Mouse (Mus musculus) C2C12 (cell line): ENCODE results near the gene Cnga1. TPM values are rescaled to one million over a fixed set of nuclear protein-coding genes. Genes with fewer than 3 reads are reported as not detected.
A peak's percentile ranks its signal among the peaks of the same experiment; 100 is the strongest.

Source experiments
- H3K27me3 ChIP-seq: one replicate; pipeline ENCODE4 v1.6.1; 2011; ENCODE audit not compliant: control insufficient read depth, insufficient read depth, insufficient read length
- H3K36me3 ChIP-seq: one replicate; pipeline ENCODE4 v1.6.1; 2011; ENCODE audit not compliant: control insufficient read depth, insufficient read depth
- H3K4me3 ChIP-seq: one replicate; pipeline ENCODE4 v1.5.1; 2011; ENCODE audit warnings: mild to moderate bottlenecking, control low read depth; ENCODE audit not compliant: poor library complexity, insufficient read depth, severe bottlenecking
- H3K79me2 ChIP-seq: one replicate; pipeline ENCODE4 v1.6.1; 2011; ENCODE audit not compliant: control insufficient read depth, insufficient read depth
- H3K79me3 ChIP-seq: one replicate; pipeline ENCODE4 v1.6.1; 2011; ENCODE audit warnings: low read depth, control low read depth
- H3ac ChIP-seq: one replicate; pipeline ENCODE3; 2011; ENCODE audit warnings: low read depth; ENCODE audit not compliant: control insufficient read depth, insufficient read length
- CEBPB ChIP-seq: IDR thresholded peaks from one replicate; pipeline ENCODE4 v1.6.1; 2011; ENCODE audit warnings: low read depth, mild to moderate bottlenecking, control low read depth, moderate library complexity
- CTCF ChIP-seq: IDR thresholded peaks from one replicate; pipeline ENCODE4 v1.5.1; 2011; ENCODE audit not compliant: control insufficient read depth, insufficient read depth, insufficient read length
- FOSL1 ChIP-seq: IDR thresholded peaks from one replicate; pipeline ENCODE4 v1.8.0; 2011; ENCODE audit warnings: mild to moderate bottlenecking, low read length; ENCODE audit not compliant: poor library complexity, insufficient read depth, severe bottlenecking
- MAX ChIP-seq: IDR thresholded peaks from one replicate; pipeline ENCODE4 v1.6.1; 2011; ENCODE audit warnings: mild to moderate bottlenecking, control low read depth
- MYOD1 ChIP-seq: IDR thresholded peaks from one replicate; pipeline ENCODE4 v1.6.1; 2011; ENCODE audit warnings: low read depth; ENCODE audit not compliant: control insufficient read depth, insufficient read length
- MYOG ChIP-seq: IDR thresholded peaks from one replicate; pipeline ENCODE4 v1.6.1; 2011; ENCODE audit not compliant: control insufficient read depth, insufficient read length; ENCODE audit errors: extremely low read depth
- USF1 ChIP-seq: IDR thresholded peaks from one replicate; pipeline ENCODE4 v1.6.1; 2011; ENCODE audit warnings: low read depth, mild to moderate bottlenecking, control low read depth, moderate library complexity
- polyA plus RNA-seq: library from polyadenylated mRNA; unstranded; fragments of >200 nt; fragmentation: generic; extraction: Trizol; gene quantifications from one replicate; pipeline ENCODE4 v1.2.1, GENCODE M21; 2012; ENCODE audit warnings: missing spikeins

The Cnga1 gene
- polyA plus RNA-seq, 1 experiment: not detected

DNA sequence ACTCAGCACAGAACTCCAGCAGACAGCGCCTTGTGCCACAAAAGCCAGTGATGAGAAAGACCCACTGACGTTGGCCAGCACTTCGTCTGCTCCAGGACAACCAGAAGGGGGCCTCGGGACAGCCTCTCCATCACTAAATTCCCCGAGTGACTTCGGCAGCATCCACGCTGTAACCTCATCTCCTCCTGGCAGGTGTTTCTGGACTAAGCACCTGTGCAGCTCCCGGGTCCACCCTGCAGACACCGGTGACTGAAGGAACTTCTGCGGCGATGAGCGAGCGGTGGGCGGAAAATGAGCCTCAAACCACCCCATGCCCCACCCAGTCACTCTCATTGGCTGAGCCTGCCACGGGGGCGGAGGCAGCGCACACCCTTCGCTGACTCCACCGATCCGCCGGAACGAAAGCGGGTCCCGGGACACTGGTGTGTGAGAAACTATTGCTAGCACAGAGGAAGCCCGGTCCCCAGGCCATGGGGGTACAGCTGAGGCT, 3.4 kb upstream of the Cnga1 start, which contains the start of gene Nipal1:
TSS of gene Nipal1 (plus strand) at position 378 of the 490 bp plus-strand sequence.
- no peak for TF ChIP-seq USF1
- no peak for TF ChIP-seq FOSL1
- no peak for TF ChIP-seq MAX
- TF ChIP-seq CEBPB: no peak
- TF ChIP-seq MYOG: no peak
- TF ChIP-seq CTCF: no peak
- no peak for TF ChIP-seq MYOD1
- Histone ChIP-seq H3K36me3 (no peaks in the 10 kb centered on the region), H3ac (peak within 1 kb of the TSS; percentile 48), H3K79me2 (no peaks in the 10 kb centered on the region), H3K79me3 (no peaks in the 10 kb centered on the region), H3K27me3 (no peaks in the 10 kb centered on the region), H3K4me3 (peak within 1 kb of the TSS; percentile 30)

DNA sequence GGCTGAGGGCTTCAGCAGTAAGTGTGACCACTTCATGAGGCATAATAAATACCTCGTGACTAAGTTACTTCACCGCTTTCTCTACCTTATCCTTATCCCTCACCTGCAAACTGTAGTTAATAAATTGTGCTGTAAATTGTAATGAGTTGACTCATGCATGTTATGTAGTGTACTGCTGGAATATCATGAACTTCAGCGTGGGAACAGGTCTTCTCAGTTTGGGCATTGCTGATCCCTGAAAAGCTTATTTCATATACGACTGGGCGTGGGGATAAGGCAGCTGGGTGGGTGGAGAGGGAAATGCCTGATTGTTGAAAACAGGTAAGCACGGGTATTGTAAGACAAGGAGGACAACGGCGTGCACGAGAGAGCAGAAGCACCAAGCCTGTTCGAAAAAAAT, 2.9 kb upstream of the Cnga1 start:
- no peaks in the 10 kb centered on the region for H3K79me2 ChIP-seq
- no peak overlapping the region for H3ac ChIP-seq
- no peak overlapping the region for H3K4me3 ChIP-seq
- no peaks in the 10 kb centered on the region for H3K27me3 ChIP-seq
- H3K79me3 ChIP-seq: no peaks in the 10 kb centered on the region
- TF ChIP-seq CTCF (no peak), FOSL1 (no peak), CEBPB (no peak), MYOG (no peak), MYOD1 (no peak), USF1 (no peak), MAX (no peak)
- H3K36me3 ChIP-seq: no peaks in the 10 kb centered on the region

DNA sequence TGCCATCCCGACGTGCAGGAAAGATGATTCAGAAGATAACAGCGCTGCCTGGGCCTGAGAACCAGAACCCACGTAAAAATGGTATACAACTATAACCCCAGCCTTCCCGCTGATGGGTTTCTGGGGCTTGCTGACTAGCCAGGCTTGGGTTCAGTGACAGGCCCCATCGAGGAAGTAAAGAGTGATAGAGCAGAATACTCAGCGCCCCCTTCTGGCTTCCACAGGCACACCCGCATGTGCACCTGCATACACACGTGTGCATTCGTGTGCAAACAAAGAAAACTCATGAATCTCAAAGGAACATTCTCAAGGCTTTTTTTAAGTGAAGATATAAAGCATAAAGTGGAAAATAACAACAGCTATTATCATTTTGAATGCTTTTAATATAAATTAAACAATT, 2.1 kb upstream of the Cnga1 start:
- H3K36me3 ChIP-seq: no peaks in the 10 kb centered on the region
- no peaks in the 10 kb centered on the region for H3K27me3 ChIP-seq
- no peak overlapping the region for H3K4me3 ChIP-seq
- no peak for TF ChIP-seq CEBPB
- TF ChIP-seq USF1: no peak
- no peak for TF ChIP-seq MYOG
- no peak for TF ChIP-seq MYOD1
- no peak for TF ChIP-seq MAX
- no peak for TF ChIP-seq FOSL1
- no peak for TF ChIP-seq CTCF
- H3K79me3 ChIP-seq: no peaks in the 10 kb centered on the region
- no peaks in the 10 kb centered on the region for H3K79me2 ChIP-seq
- H3ac ChIP-seq: no peak overlapping the region

DNA sequence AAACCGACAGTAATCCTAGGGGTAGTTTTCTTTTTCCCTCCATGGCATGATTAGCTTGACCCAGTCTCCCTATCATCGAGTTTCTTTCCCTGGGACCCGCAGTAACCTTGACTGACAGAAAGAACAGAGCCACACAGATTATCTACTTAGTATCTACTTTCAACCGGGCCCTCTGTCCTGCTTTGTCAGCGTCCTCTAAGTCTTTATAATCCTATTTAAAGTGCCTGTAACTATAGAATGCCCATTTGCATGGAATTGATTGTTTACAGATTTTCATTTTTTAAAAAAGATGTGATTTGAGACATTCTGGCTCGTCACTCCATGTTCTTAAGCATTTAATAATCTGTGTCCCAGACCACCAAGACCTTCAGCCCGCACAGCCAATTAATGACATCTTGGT, 420 bp downstream of the Cnga1 start:
- Histone ChIP-seq H3K4me3 (no peak overlapping the region), H3ac (no peak overlapping the region), H3K27me3 (no peaks in the 10 kb centered on the region), H3K79me3 (no peaks in the 10 kb centered on the region), H3K36me3 (no peaks in the 10 kb centered on the region), H3K79me2 (no peaks in the 10 kb centered on the region)
- TF ChIP-seq USF1 (no peak), FOSL1 (no peak)

DNA sequence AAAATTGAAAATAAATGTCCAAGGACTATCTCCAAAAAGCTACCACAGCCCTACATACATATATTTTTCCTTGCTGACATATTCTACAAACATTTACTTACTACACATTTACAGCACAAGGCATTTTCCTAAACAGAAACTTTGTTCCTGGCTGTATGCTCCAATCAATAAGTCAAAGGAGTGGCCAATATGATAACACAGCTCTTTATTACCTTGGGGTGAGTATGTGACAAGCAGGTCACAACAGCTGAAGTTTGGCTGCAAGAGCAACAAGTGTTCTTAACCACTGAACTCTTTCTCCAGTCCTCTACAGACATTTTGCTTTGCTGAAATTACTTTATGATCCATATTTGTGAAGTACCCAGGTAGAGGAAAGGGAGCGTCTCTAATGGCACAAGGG, 4.0 kb downstream of the Cnga1 start:
- Histone ChIP-seq H3ac (no peak overlapping the region), H3K4me3 (no peak overlapping the region), H3K79me2 (no peaks in the 10 kb centered on the region), H3K27me3 (no peaks in the 10 kb centered on the region), H3K79me3 (no peaks in the 10 kb centered on the region), H3K36me3 (no peaks in the 10 kb centered on the region)
- no peak for TF ChIP-seq MYOG
- no peak for TF ChIP-seq USF1
- no peak for TF ChIP-seq CEBPB
- no peak for TF ChIP-seq FOSL1
- no peak for TF ChIP-seq MYOD1
- no peak for TF ChIP-seq MAX
- TF ChIP-seq CTCF: no peak

DNA sequence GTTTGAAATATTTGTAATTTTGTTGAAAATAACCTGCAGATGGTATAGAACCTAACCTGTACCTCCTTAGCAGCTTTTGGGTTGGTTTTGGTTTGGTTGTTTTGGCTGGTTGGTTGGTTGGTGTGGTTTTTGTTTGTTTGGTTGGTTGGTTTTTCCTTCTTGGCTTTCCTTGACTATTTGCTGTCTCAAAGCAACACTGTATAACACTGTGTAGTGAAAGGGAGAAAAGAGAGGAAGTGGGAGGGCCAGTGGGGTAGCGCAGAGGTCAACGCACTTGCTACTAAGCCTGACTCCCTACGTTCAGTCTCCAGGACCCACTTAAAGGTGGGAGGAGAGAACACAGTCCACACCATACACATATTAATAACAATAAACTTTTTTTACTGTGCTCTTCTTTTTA, 7.5 kb downstream of the Cnga1 start:
- no peaks in the 10 kb centered on the region for H3K27me3 ChIP-seq
- TF ChIP-seq MYOG (no peak), MYOD1 (no peak), USF1 (no peak), CTCF (no peak), CEBPB (no peak), MAX (no peak), FOSL1 (no peak)
- H3ac ChIP-seq: no peak overlapping the region
- no peaks in the 10 kb centered on the region for H3K79me2 ChIP-seq
- H3K4me3 ChIP-seq: no peak overlapping the region
- H3K79me3 ChIP-seq: no peaks in the 10 kb centered on the region
- no peaks in the 10 kb centered on the region for H3K36me3 ChIP-seq
